9 mouse cellular contexts compared by ENCODE assay signal in the genomic region with DNA sequence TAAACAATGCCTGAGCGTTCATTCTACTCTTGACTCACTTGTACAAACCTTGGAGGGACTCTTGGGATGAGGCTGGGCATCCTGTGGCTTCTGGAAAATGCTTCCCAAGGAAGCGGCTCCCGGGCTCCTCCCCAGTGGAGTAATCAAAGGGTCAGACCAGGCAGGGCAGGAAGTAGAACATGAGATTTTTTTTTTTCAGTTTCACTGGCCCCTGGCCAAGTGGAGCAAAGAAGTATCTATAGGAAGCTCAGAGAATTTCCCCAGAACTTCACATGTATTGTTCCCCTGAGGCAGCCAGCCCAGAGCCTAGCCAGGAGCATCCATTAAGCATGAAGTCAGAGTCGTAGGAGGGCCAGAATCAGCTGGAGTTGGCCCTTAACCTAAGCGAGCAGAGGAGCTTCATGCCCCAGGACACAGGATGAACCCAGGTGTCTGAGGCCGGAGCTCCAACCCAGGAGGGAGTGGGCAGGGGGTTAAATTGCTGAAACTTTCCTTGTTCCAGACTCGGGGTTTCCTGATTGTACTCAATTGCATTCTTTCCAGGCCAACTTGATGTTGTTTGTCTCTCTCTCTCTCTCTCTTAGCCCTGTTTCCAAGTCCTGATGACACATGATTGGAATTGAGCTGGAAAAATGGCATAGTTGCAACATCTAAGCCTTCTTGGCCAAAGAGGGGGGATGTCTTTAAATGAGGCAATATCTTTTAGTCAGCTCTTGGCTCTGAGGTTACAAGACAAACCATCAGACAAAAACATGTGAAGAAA. TPM values are rescaled to one million over a fixed set of nuclear protein-coding genes. Genes with fewer than 3 reads are reported as not detected.
DNase-seq lines count a peak whose midpoint lies in the region; ATAC-seq lines count a peak whose summit lies in the region.
"Had no signal": no experiment of that assay in that cellular context is flagged by ENCODE, and none has a peak within 500 bp of the region (broad histone marks: within the 10 kb centered on the region; RNA-seq: fewer than 3 reads in every experiment).

No protein-coding gene starts in this region.

- H3K27me3 ChIP-seq in embryonic facial prominence, embryonic 12.5 days = no peaks in the 10 kb centered on the region; the same call in 1 of the 2 replicates
- peaks cover 4% of the 10 kb centered on the region for H3K27me3 ChIP-seq in heart, embryonic 16.5 days (ENCODE audit: control insufficient read depth, insufficient read depth, low read length)
- H3K27me3 ChIP-seq in lung, embryonic 15.5 days = no peaks in the 10 kb centered on the region
- H3K27me3 ChIP-seq: limb, embryonic 15.5 days had no signal

- no peak overlapping the region for H3K9ac ChIP-seq in embryonic facial prominence, embryonic 12.5 days
- no peak overlapping the region for H3K9ac ChIP-seq in heart, embryonic 16.5 days (ENCODE audit: low read length)
- H3K9ac ChIP-seq in lung, embryonic 15.5 days = no peak overlapping the region
- H3K9ac ChIP-seq: forebrain, postnatal 0 days; limb, embryonic 15.5 days had no signal

- no peaks in the 10 kb centered on the region for H3K4me1 ChIP-seq in embryonic facial prominence, embryonic 12.5 days
- no peaks in the 10 kb centered on the region; the same call in 1 of the 2 replicates for H3K4me1 ChIP-seq in heart, embryonic 16.5 days (ENCODE audit: control insufficient read depth, insufficient read depth, low read length)
- H3K4me1 ChIP-seq in lung, embryonic 15.5 days = peaks cover 15% of the 10 kb centered on the region
- H3K4me1 ChIP-seq: limb, embryonic 15.5 days had no signal

- ATAC-seq in embryonic facial prominence, embryonic 12.5 days (ENCODE audit: insufficient number of reproducible peaks, insufficient read depth, low FRiP score, low TSS enrichment) = no peak
- ATAC-seq in heart, embryonic 16.5 days (replicated peaks; ENCODE audit: extremely low read depth, insufficient read depth, low FRiP score) = peak; percentile 71
- ATAC-seq in lung, embryonic 15.5 days (ENCODE audit: borderline replicate concordance, extremely low read depth, low FRiP score, low TSS enrichment) = peak; percentile 61; the same call in 1 of the 2 replicates
- no peak for ATAC-seq in inflammation-experienced regulatory T-cells, adult 6 months
- ATAC-seq: forebrain, postnatal 0 days had no signal

- peak; percentile 52 for DNase-seq in Muller cell, postnatal 12 days (ENCODE audit: inconsistent ontology term)
- no peak for DNase-seq in embryo, embryonic 10.5 days (ENCODE audit: low spot score)
- no peak for DNase-seq in layer of hippocampus, postnatal 10 days (ENCODE audit: low spot score in 2 of 2)
- DNase-seq: forebrain, postnatal 0 days had no signal

- no peak overlapping the region for H3K4me3 ChIP-seq in embryonic facial prominence, embryonic 12.5 days
- no peak overlapping the region for H3K4me3 ChIP-seq in heart, embryonic 16.5 days (ENCODE audit: low read length)
- H3K4me3 ChIP-seq in lung, embryonic 15.5 days = no peak overlapping the region
- H3K4me3 ChIP-seq: limb, embryonic 15.5 days had no signal

- no peak overlapping the region for H3K4me2 ChIP-seq in embryonic facial prominence, embryonic 12.5 days (replicated peaks)
- no peak overlapping the region; the same call in 1 of the 2 replicates for H3K4me2 ChIP-seq in heart, embryonic 16.5 days (ENCODE audit: low read depth, low read length)
- H3K4me2 ChIP-seq in lung, embryonic 15.5 days = peak overlapping the region; percentile 29
- H3K4me2 ChIP-seq: limb, embryonic 15.5 days had no signal

- WGBS in embryonic facial prominence, embryonic 12.5 days = 39% methylated on average over 7 of the region's 7 CpGs
- WGBS in heart, embryonic 16.5 days = 39% methylated on average over 7 of the region's 7 CpGs
- WGBS in lung, embryonic 15.5 days = 26% methylated on average over 7 of the region's 7 CpGs

- H3K9me3 ChIP-seq in embryonic facial prominence, embryonic 12.5 days = no peaks in the 10 kb centered on the region
- no peaks in the 10 kb centered on the region for H3K9me3 ChIP-seq in heart, embryonic 16.5 days (replicated peaks; ENCODE audit: control insufficient read depth, low read length)
- H3K9me3 ChIP-seq in lung, embryonic 15.5 days = no peaks in the 10 kb centered on the region
- H3K9me3 ChIP-seq: limb, embryonic 15.5 days had no signal

- H3K27ac ChIP-seq in embryonic facial prominence, embryonic 12.5 days = peak overlapping the region; percentile 23; the same call in 1 of the 2 replicates
- H3K27ac ChIP-seq in heart, embryonic 16.5 days (ENCODE audit: low read length) = peak overlapping the region; percentile 67
- H3K27ac ChIP-seq in lung, embryonic 15.5 days = peak overlapping the region; percentile 83
- H3K27ac ChIP-seq: limb, embryonic 15.5 days had no signal

- H3K36me3 ChIP-seq in embryonic facial prominence, embryonic 12.5 days = no peaks in the 10 kb centered on the region
- no peaks in the 10 kb centered on the region for H3K36me3 ChIP-seq in heart, embryonic 16.5 days (ENCODE audit: control insufficient read depth, insufficient read depth)
- H3K36me3 ChIP-seq in lung, embryonic 15.5 days = no peaks in the 10 kb centered on the region
- H3K36me3 ChIP-seq: limb, embryonic 15.5 days had no signal

RNA-seq across cellular contexts. Expression of gene Lmbr1, which starts 10.2 kb away (rescaled TPM):
- polyA plus RNA-seq in embryonic facial prominence, embryonic 12.5 days (2016; fragmentation: Nextera tagmentation; extraction: Ambion mirVana) = 9.7 and 11.8 TPM in 2 replicates
- polyA plus RNA-seq in heart, embryonic 16.5 days (2015; fragmentation: Nextera tagmentation; extraction: Ambion mirVana) = 15.4 and 17.6 TPM in 2 replicates
- 9.8 and 11.6 TPM in 2 replicates for polyA plus RNA-seq in lung, embryonic 15.5 days (2015; fragmentation: Nextera tagmentation; extraction: Ambion mirVana)
- 1 to 10 TPM in 1 of 3 experiments, under 1 TPM in 2; 0.50 to 1.5 (median 0.85) TPM for polyA plus RNA-seq in inflammation-experienced regulatory T-cells, adult 6 months (2017; shearing (Covaris generic))
- 10 to 100 TPM; 34.1 to 39.2 TPM for total RNA-seq in layer of hippocampus, postnatal 10 days (2021)

RNA-seq across cellular contexts. Expression of gene Nom1, which starts 46.1 kb away (rescaled TPM):
- 27.2 and 31.7 TPM in 2 replicates for polyA plus RNA-seq in embryonic facial prominence, embryonic 12.5 days (2016; fragmentation: Nextera tagmentation; extraction: Ambion mirVana)
- 19.0 and 19.1 TPM in 2 replicates for polyA plus RNA-seq in heart, embryonic 16.5 days (2015; fragmentation: Nextera tagmentation; extraction: Ambion mirVana)
- 25.7 and 29.5 TPM in 2 replicates for polyA plus RNA-seq in lung, embryonic 15.5 days (2015; fragmentation: Nextera tagmentation; extraction: Ambion mirVana)
- 10 to 100 TPM in 2 of 3 experiments, 1 to 10 TPM in 1; 7.8 to 14.4 (median 11.4) TPM for polyA plus RNA-seq in inflammation-experienced regulatory T-cells, adult 6 months (2017; shearing (Covaris generic))
- 10 to 100 TPM; 22.2 to 22.7 TPM for total RNA-seq in layer of hippocampus, postnatal 10 days (2021)

Comparison
In these comparisons a context has a peak if more than half of its experiments do, and no peak if none do; other contexts are left out.
1. ATAC-seq: peak in heart, embryonic 16.5 days (single experiment) and lung, embryonic 15.5 days (single experiment); none in embryonic facial prominence, embryonic 12.5 days (single experiment) and inflammation-experienced regulatory T-cells, adult 6 months (single experiment).
2. H3K27ac ChIP-seq: peak in every context shown above with its lines; median percentile 83 in lung, embryonic 15.5 days; 67 in heart, embryonic 16.5 days; 23 in embryonic facial prominence, embryonic 12.5 days.